Mouse (Mus musculus) limb, embryonic 11.5 days (tissue): ENCODE measurements around the gene Ppip5k2. TPM values are rescaled to one million over a fixed set of nuclear protein-coding genes. Genes with fewer than 3 reads are reported as not detected.

ENCODE experiments used
- ATAC-seq: fragments of 200-750 bp; cut with Nextera tagmentation; 2 replicates; pipeline ENCODE4 v1.8.0; 2017; ENCODE audit warnings: low read depth; ENCODE audit not compliant: insufficient number of reproducible peaks, low FRiP score, low TSS enrichment
- DNase-seq: peaks from one replicate; pipeline ENCODE4 v3.0.0-alpha.2; 2015; ENCODE audit warnings: low spot score
- H3K27ac ChIP-seq: fragments of 300-500 bp; sonication (generic); replicated peaks from 2 replicates; pipeline ENCODE4 v1.5.1; 2014; ENCODE audit warnings: low read depth, mild to moderate bottlenecking, low read length
- H3K27me3 ChIP-seq: fragments of 300-500 bp; sonication (generic); 2 replicates; pipeline ENCODE4 v1.6.1; 2014; ENCODE audit warnings: mild to moderate bottlenecking, low read length, mixed read lengths; ENCODE audit not compliant: control insufficient read depth, insufficient read depth
- H3K36me3 ChIP-seq: fragments of 300-500 bp; sonication (generic); 2 replicates; pipeline ENCODE4 v1.6.1; 2014; ENCODE audit warnings: mild to moderate bottlenecking, low read length, moderate library complexity, mixed read lengths; ENCODE audit not compliant: control insufficient read depth, insufficient read depth
- H3K4me1 ChIP-seq: fragments of 300-500 bp; sonication (generic); 2 replicates; pipeline ENCODE4 v1.6.1; 2014; ENCODE audit warnings: low read length, mixed read lengths; ENCODE audit not compliant: control insufficient read depth, insufficient read depth
- H3K4me2 ChIP-seq: fragments of 300-500 bp; sonication (generic); 2 replicates; pipeline ENCODE4 v1.6.1; 2014; ENCODE audit warnings: low read depth, mild to moderate bottlenecking, moderate library complexity; ENCODE audit not compliant: severe bottlenecking
- H3K4me3 ChIP-seq: fragments of 300-500 bp; sonication (generic); 2 replicates; pipeline ENCODE4 v1.5.1; 2014; ENCODE audit warnings: low read depth, low read length
- H3K9ac ChIP-seq: fragments of 300-500 bp; sonication (generic); 2 replicates; pipeline ENCODE4 v1.6.1; 2014; ENCODE audit warnings: mild to moderate bottlenecking, low read length
- H3K9me3 ChIP-seq: fragments of 300-500 bp; sonication (generic); 2 replicates; pipeline ENCODE4 v1.6.1; 2016; ENCODE audit warnings: low read length; ENCODE audit not compliant: control insufficient read depth
- WGBS: fragments of 180-500 bp; shearing (Covaris S2); extraction: QIAGEN DNeasy Blood & Tissue Kit; methylation state at CpG from one replicate; pipeline ENCODE4 v1.1.7; 2014; 5-methylcytosine and 5-hydroxymethylcytosine counted together
- polyA plus RNA-seq: library from polyadenylated mRNA; unstranded; fragments of >200 nt; fragmentation: Nextera tagmentation; extraction: Ambion mirVana; gene quantifications from 2 replicates; pipeline ENCODE4 v1.2.1, GENCODE M21; 2014

Ppip5k2 gene
- polyA plus RNA-seq, 1 experiment from 2014 or later = 46.2 TPM

GRCm38 (mm10) chr1:97785685-97786393 lies 15.6 kb upstream of the Ppip5k2 start:
- no peaks in the 10 kb centered on the region for H3K4me1 ChIP-seq
- H3K9me3 ChIP-seq = no peaks in the 10 kb centered on the region
- no peaks in the 10 kb centered on the region for H3K27me3 ChIP-seq
- 89% methylated on average over 11 of the region's 11 CpGs for WGBS
- ATAC-seq = no peak
- no peak overlapping the region for H3K27ac ChIP-seq
- H3K9ac ChIP-seq = no peak overlapping the region
- H3K36me3 ChIP-seq = no peaks in the 10 kb centered on the region
- H3K4me2 ChIP-seq = no peak overlapping the region
- no peak overlapping the region for H3K4me3 ChIP-seq
- DNase-seq = no peak

- Histone ChIP-seq H3K27me3 (no peaks in the 10 kb centered on the region), H3K4me1 (no peaks in the 10 kb centered on the region), H3K27ac (no peak overlapping the region), H3K36me3 (no peaks in the 10 kb centered on the region), H3K4me3 (no peak overlapping the region), H3K9ac (no peak overlapping the region), H3K9me3 (no peaks in the 10 kb centered on the region), H3K4me2 (no peak overlapping the region)
- 87% methylated on average over 7 of the region's 7 CpGs for WGBS
- no peak for DNase-seq
- ATAC-seq = no peak
These were observed 14.7 kb upstream of the Ppip5k2 start for GRCm38 (mm10) chr1:97784928-97785327.

- Histone ChIP-seq H3K9me3 (no peaks in the 10 kb centered on the region), H3K9ac (no peak overlapping the region), H3K4me3 (no peak overlapping the region), H3K27me3 (no peaks in the 10 kb centered on the region), H3K36me3 (no peaks in the 10 kb centered on the region), H3K4me1 (no peaks in the 10 kb centered on the region), H3K27ac (no peak overlapping the region), H3K4me2 (no peak overlapping the region)
- WGBS = 98% methylated on average over 7 of the region's 7 CpGs
- DNase-seq = no peak
- no peak for ATAC-seq
These were observed 11.5 kb upstream of the Ppip5k2 start for GRCm38 (mm10) chr1:97781674-97782073.

- Histone ChIP-seq H3K9me3 (no peaks in the 10 kb centered on the region), H3K4me1 (no peaks in the 10 kb centered on the region), H3K9ac (no peak overlapping the region), H3K36me3 (no peaks in the 10 kb centered on the region), H3K27ac (no peak overlapping the region), H3K4me2 (no peak overlapping the region), H3K4me3 (no peak overlapping the region), H3K27me3 (no peaks in the 10 kb centered on the region)
- ATAC-seq (no peak), DNase-seq (no peak)
- 94% methylated on average over 2 of the region's 2 CpGs for WGBS
These were observed 3.8 kb upstream of the Ppip5k2 start for GRCm38 (mm10) chr1:97773973-97774372.

GRCm38 (mm10) chr1:97773362-97773761 lies 3.2 kb upstream of the Ppip5k2 start:
- 87% methylated on average over 6 of the region's 6 CpGs for WGBS
- H3K27ac ChIP-seq = no peak overlapping the region
- no peaks in the 10 kb centered on the region for H3K36me3 ChIP-seq
- H3K9ac ChIP-seq = no peak overlapping the region
- no peak overlapping the region for H3K4me2 ChIP-seq
- H3K4me3 ChIP-seq = no peak overlapping the region
- no peak for ATAC-seq
- DNase-seq = no peak
- H3K4me1 ChIP-seq = no peaks in the 10 kb centered on the region
- H3K9me3 ChIP-seq = no peaks in the 10 kb centered on the region
- no peaks in the 10 kb centered on the region for H3K27me3 ChIP-seq

- H3K9ac ChIP-seq = no peak overlapping the region
- WGBS = 91% methylated on average over 5 of the region's 5 CpGs
These were observed 1.5 kb upstream of the Ppip5k2 start for GRCm38 (mm10) chr1:97771727-97772126.

GRCm38 (mm10) chr1:97771118-97771517 lies 907 bp upstream of the Ppip5k2 start:
- ATAC-seq (no peak), DNase-seq (no peak)
- Histone ChIP-seq H3K27ac (no peak overlapping the region), H3K4me3 (no peak overlapping the region), H3K4me2 (no peak overlapping the region), H3K27me3 (no peaks in the 10 kb centered on the region), H3K4me1 (no peaks in the 10 kb centered on the region), H3K9me3 (no peaks in the 10 kb centered on the region), H3K36me3 (no peaks in the 10 kb centered on the region), H3K9ac (no peak overlapping the region)
- 66% methylated on average over 7 of the region's 7 CpGs for WGBS

More at GRCm38 (mm10) chr1:97771727-97772126, 1.5 kb upstream of the Ppip5k2 start:
- Histone ChIP-seq H3K4me1 (no peaks in the 10 kb centered on the region), H3K9me3 (no peaks in the 10 kb centered on the region), H3K4me3 (no peak overlapping the region), H3K27ac (no peak overlapping the region), H3K36me3 (no peaks in the 10 kb centered on the region), H3K4me2 (no peak overlapping the region), H3K27me3 (no peaks in the 10 kb centered on the region)
- no peak for ATAC-seq
- DNase-seq = no peak

GRCm38 (mm10) chr1:97769294-97769903 lies 812 bp downstream of the Ppip5k2 start:
- Histone ChIP-seq H3K4me1 (no peaks in the 10 kb centered on the region), H3K36me3 (no peaks in the 10 kb centered on the region), H3K9me3 (no peaks in the 10 kb centered on the region), H3K9ac (peak overlapping the region; percentile 85), H3K27ac (peak overlapping the region; percentile 32; the same call in 1 of the 2 replicates), H3K27me3 (no peaks in the 10 kb centered on the region), H3K4me2 (peak overlapping the region; percentile 58), H3K4me3 (peak overlapping the region; percentile 88)
- under 1% methylated on average over 40 of the region's 40 CpGs for WGBS
- peak; percentile 48 for DNase-seq
- peak; percentile 59 for ATAC-seq
